Mouse (Mus musculus) forebrain, embryonic 12.5 days (tissue): ENCODE data around the gene Wnt9a. TPM values are rescaled to one million over a fixed set of nuclear protein-coding genes. Genes with fewer than 3 reads are reported as not detected.

ENCODE experiments used
- ATAC-seq: fragments of 200-750 bp; cut with Nextera tagmentation; 2 replicates; pipeline ENCODE4 v1.8.0; 2017; ENCODE audit warnings: moderate TSS enrichment; ENCODE audit not compliant: low FRiP score
- H3K27ac ChIP-seq: fragments of 300-500 bp; sonication (generic); 2 replicates; pipeline ENCODE4 v1.5.1; 2016; ENCODE audit warnings: mild to moderate bottlenecking
- H3K27me3 ChIP-seq: fragments of 300-500 bp; sonication (generic); 2 replicates; pipeline ENCODE4 v1.6.1; 2016; ENCODE audit warnings: mild to moderate bottlenecking
- H3K36me3 ChIP-seq: fragments of 300-500 bp; sonication (generic); replicated peaks from 2 replicates; pipeline ENCODE4 v1.6.1; 2016; ENCODE audit warnings: mild to moderate bottlenecking
- H3K4me1 ChIP-seq: fragments of 300-500 bp; sonication (generic); 2 replicates; pipeline ENCODE4 v1.6.1; 2016
- H3K4me2 ChIP-seq: fragments of 300-500 bp; sonication (generic); 2 replicates; pipeline ENCODE4 v1.6.1; 2016; ENCODE audit warnings: mild to moderate bottlenecking, moderate library complexity
- H3K4me3 ChIP-seq: fragments of 300-500 bp; sonication (generic); replicated peaks from 2 replicates; pipeline ENCODE4 v1.5.1; 2016; ENCODE audit warnings: mild to moderate bottlenecking
- H3K9ac ChIP-seq: fragments of 300-500 bp; sonication (generic); 2 replicates; pipeline ENCODE4 v1.6.1; 2016; ENCODE audit warnings: mild to moderate bottlenecking
- H3K9me3 ChIP-seq: fragments of 300-500 bp; sonication (generic); 2 replicates; pipeline ENCODE4 v1.6.1; 2016
- WGBS: fragments of 180-500 bp; shearing (Covaris S2); methylation state at CpG from one replicate; pipeline ENCODE4 v1.1.7; 2016; 5-methylcytosine and 5-hydroxymethylcytosine counted together
- polyA plus RNA-seq: library from polyadenylated mRNA; unstranded; fragments of >200 nt; fragmentation: Nextera tagmentation; extraction: Ambion mirVana; gene quantifications from 2 replicates; pipeline ENCODE4 v1.2.1, GENCODE M21; 2016

The Wnt9a gene
- polyA plus RNA-seq, 1 experiment from 2014 or later = 5.3 TPM

- peak; percentile 67 for ATAC-seq
- Histone ChIP-seq H3K4me1 (peaks cover 63% of the 10 kb centered on the region), H3K36me3 (no peaks in the 10 kb centered on the region), H3K4me2 (peak overlapping the region; percentile 88), H3K9me3 (no peaks in the 10 kb centered on the region), H3K4me3 (peak overlapping the region; percentile 56), H3K27me3 (peaks cover 88% of the 10 kb centered on the region), H3K27ac (no peak overlapping the region), H3K9ac (peak overlapping the region; percentile 52; the same call in 1 of the 2 replicates)
- under 1% methylated on average over 45 of the region's 45 CpGs for WGBS
Observed at GRCm38 (mm10) chr11:59307422-59308163, 865 bp downstream of the Wnt9a start.

GRCm38 (mm10) chr11:59308164-59308542 is 1.4 kb downstream of the Wnt9a start:
- Histone ChIP-seq H3K9me3 (no peaks in the 10 kb centered on the region), H3K4me3 (peak overlapping the region; percentile 56), H3K4me1 (peaks cover 66% of the 10 kb centered on the region), H3K9ac (no peak overlapping the region), H3K36me3 (no peaks in the 10 kb centered on the region), H3K27me3 (peaks cover 86% of the 10 kb centered on the region), H3K27ac (no peak overlapping the region), H3K4me2 (peak overlapping the region; percentile 88)
- 21% methylated on average over 12 of the region's 12 CpGs for WGBS
- no peak for ATAC-seq

- Histone ChIP-seq H3K4me3 (peak overlapping the region; percentile 56; the same call in 1 of the 2 replicates), H3K4me1 (peaks cover 69% of the 10 kb centered on the region), H3K9me3 (no peaks in the 10 kb centered on the region), H3K27me3 (peaks cover 81% of the 10 kb centered on the region), H3K27ac (0 out of 2 replicates have a peak overlapping the region, but pooled peaks have one; percentile 60), H3K4me2 (peak overlapping the region; percentile 88), H3K36me3 (no peaks in the 10 kb centered on the region), H3K9ac (no peak overlapping the region)
- 52% methylated on average over 6 of the region's 6 CpGs for WGBS
- ATAC-seq = no peak
Observed at GRCm38 (mm10) chr11:59308625-59309024, 1.9 kb downstream of the Wnt9a start.

- WGBS = 6% methylated on average over 10 of the region's 12 CpGs
- Histone ChIP-seq H3K4me2 (peak overlapping the region; percentile 88), H3K4me1 (peaks cover 69% of the 10 kb centered on the region), H3K4me3 (no peak overlapping the region), H3K9me3 (no peaks in the 10 kb centered on the region), H3K36me3 (no peaks in the 10 kb centered on the region), H3K27me3 (peaks cover 75% of the 10 kb centered on the region), H3K27ac (peak overlapping the region; percentile 60; the same call in 1 of the 2 replicates), H3K9ac (no peak overlapping the region)
- ATAC-seq = no peak
Observed at GRCm38 (mm10) chr11:59309106-59309805, 2.5 kb downstream of the Wnt9a start.

GRCm38 (mm10) chr11:59309976-59310375 is 3.2 kb downstream of the Wnt9a start:
- 32% methylated on average over 8 of the region's 8 CpGs for WGBS
- ATAC-seq = no peak
- Histone ChIP-seq H3K4me2 (no peak overlapping the region), H3K27me3 (peaks cover 67% of the 10 kb centered on the region), H3K4me3 (no peak overlapping the region), H3K9ac (no peak overlapping the region), H3K27ac (0 out of 2 replicates have a peak overlapping the region, but pooled peaks have one; percentile 60), H3K9me3 (no peaks in the 10 kb centered on the region), H3K36me3 (no peaks in the 10 kb centered on the region), H3K4me1 (peaks cover 69% of the 10 kb centered on the region)

- ATAC-seq = no peak
- Histone ChIP-seq H3K9ac (no peak overlapping the region), H3K4me1 (peaks cover 55% of the 10 kb centered on the region), H3K9me3 (no peaks in the 10 kb centered on the region), H3K36me3 (no peaks in the 10 kb centered on the region), H3K4me3 (no peak overlapping the region), H3K4me2 (no peak overlapping the region), H3K27me3 (peaks cover 51% of the 10 kb centered on the region), H3K27ac (no peak overlapping the region)
- WGBS = 73% methylated on average over 6 of the region's 6 CpGs
Observed at GRCm38 (mm10) chr11:59312060-59312459, 5.3 kb downstream of the Wnt9a start.

- ATAC-seq = no peak
- Histone ChIP-seq H3K9ac (no peak overlapping the region), H3K36me3 (no peaks in the 10 kb centered on the region), H3K4me1 (peaks cover 50% of the 10 kb centered on the region), H3K27ac (no peak overlapping the region), H3K4me2 (no peak overlapping the region), H3K27me3 (peaks cover 47% of the 10 kb centered on the region), H3K4me3 (no peak overlapping the region), H3K9me3 (no peaks in the 10 kb centered on the region)
- WGBS = 66% methylated on average over 8 of the region's 8 CpGs
Observed at GRCm38 (mm10) chr11:59312501-59312900, 5.8 kb downstream of the Wnt9a start.

- WGBS = 68% methylated on average over 17 of the region's 17 CpGs
- Histone ChIP-seq H3K4me3 (no peak overlapping the region), H3K27me3 (peaks cover 39% of the 10 kb centered on the region), H3K9ac (no peak overlapping the region), H3K9me3 (no peaks in the 10 kb centered on the region), H3K36me3 (no peaks in the 10 kb centered on the region), H3K4me2 (no peak overlapping the region), H3K27ac (no peak overlapping the region), H3K4me1 (peaks cover 44% of the 10 kb centered on the region)
- no peak for ATAC-seq
Observed at GRCm38 (mm10) chr11:59313029-59313811, 6.5 kb downstream of the Wnt9a start.

- Histone ChIP-seq H3K9ac (no peak overlapping the region), H3K4me3 (no peak overlapping the region), H3K4me1 (peaks cover 36% of the 10 kb centered on the region), H3K36me3 (no peaks in the 10 kb centered on the region), H3K27me3 (peaks cover 32% of the 10 kb centered on the region), H3K27ac (no peak overlapping the region), H3K4me2 (no peak overlapping the region), H3K9me3 (no peaks in the 10 kb centered on the region)
- WGBS = 72% methylated on average over 11 of the region's 11 CpGs
- no peak for ATAC-seq
Observed at GRCm38 (mm10) chr11:59313944-59314343, 7.2 kb downstream of the Wnt9a start.

- 61% methylated on average over 6 of the region's 6 CpGs for WGBS
- H3K9ac ChIP-seq = no peak overlapping the region
- no peaks in the 10 kb centered on the region for H3K9me3 ChIP-seq
- no peak overlapping the region for H3K4me2 ChIP-seq
- H3K27me3 ChIP-seq = peaks cover 15% of the 10 kb centered on the region
- no peak overlapping the region for H3K27ac ChIP-seq
- ATAC-seq = no peak
- no peak overlapping the region for H3K4me3 ChIP-seq
- no peaks in the 10 kb centered on the region for H3K36me3 ChIP-seq
- peaks cover 16% of the 10 kb centered on the region for H3K4me1 ChIP-seq
Observed at GRCm38 (mm10) chr11:59316517-59316916, 9.8 kb downstream of the Wnt9a start.

- H3K27me3 ChIP-seq = 0 out of 2 replicates have a peak, but pooled peaks cover 4% of the 10 kb centered on the region
- ATAC-seq = no peak
- H3K4me3 ChIP-seq = no peak overlapping the region
- H3K27ac ChIP-seq = no peak overlapping the region
- H3K36me3 ChIP-seq = no peaks in the 10 kb centered on the region
- 78% methylated on average over 3 of the region's 3 CpGs for WGBS
- no peaks in the 10 kb centered on the region for H3K4me1 ChIP-seq
- no peaks in the 10 kb centered on the region for H3K9me3 ChIP-seq
- no peak overlapping the region for H3K4me2 ChIP-seq
- no peak overlapping the region for H3K9ac ChIP-seq
Observed at GRCm38 (mm10) chr11:59322988-59323387, 16.3 kb downstream of the Wnt9a start.

- ATAC-seq = no peak
- H3K27me3 ChIP-seq = peaks cover 10% of the 10 kb centered on the region; the same call in 1 of the 2 replicates
- no peak overlapping the region for H3K4me3 ChIP-seq
- no peak overlapping the region for H3K4me2 ChIP-seq
- H3K27ac ChIP-seq = no peak overlapping the region
- H3K4me1 ChIP-seq = peaks cover 15% of the 10 kb centered on the region
- no peaks in the 10 kb centered on the region for H3K9me3 ChIP-seq
- WGBS = 85% methylated on average over 5 of the region's 5 CpGs
- H3K36me3 ChIP-seq = no peaks in the 10 kb centered on the region
- H3K9ac ChIP-seq = no peak overlapping the region
Observed at GRCm38 (mm10) chr11:59324777-59325176, 18.0 kb downstream of the Wnt9a start.
